Mouse (Mus musculus): ENCODE measurements around the gene Loxl1.

DNA sequence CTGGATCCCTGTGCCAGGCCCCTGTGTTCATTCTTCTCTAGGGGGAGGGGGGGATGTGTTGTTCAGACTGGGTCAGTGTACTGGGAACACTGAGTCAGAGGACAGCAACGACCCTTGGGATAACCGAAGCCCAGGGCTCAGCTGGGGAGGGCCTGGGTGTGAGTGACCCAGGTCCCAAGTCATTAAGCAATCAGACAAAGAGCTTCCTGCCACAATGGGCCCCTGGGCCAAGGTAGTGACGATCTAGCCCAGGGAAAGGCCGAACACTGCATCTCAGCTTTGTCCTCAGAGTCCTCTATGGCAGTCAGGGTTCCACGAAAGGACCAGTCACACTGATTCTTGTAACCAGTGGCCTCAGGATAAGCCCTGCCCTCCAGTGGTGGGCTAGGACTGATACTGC, 9.9 kb downstream of the Loxl1 start:
- TF ChIP-seq CTCF (IDR thresholded peaks at IDR 0.05) (no peak), POLR2A (IDR thresholded peaks at IDR 0.05; ENCODE audit: insufficient read depth, low read depth, low read length) (no peak)

All from heart, adult 2 months (tissue).